Mouse (Mus musculus): ENCODE data around the gene Leng8.

DNA sequence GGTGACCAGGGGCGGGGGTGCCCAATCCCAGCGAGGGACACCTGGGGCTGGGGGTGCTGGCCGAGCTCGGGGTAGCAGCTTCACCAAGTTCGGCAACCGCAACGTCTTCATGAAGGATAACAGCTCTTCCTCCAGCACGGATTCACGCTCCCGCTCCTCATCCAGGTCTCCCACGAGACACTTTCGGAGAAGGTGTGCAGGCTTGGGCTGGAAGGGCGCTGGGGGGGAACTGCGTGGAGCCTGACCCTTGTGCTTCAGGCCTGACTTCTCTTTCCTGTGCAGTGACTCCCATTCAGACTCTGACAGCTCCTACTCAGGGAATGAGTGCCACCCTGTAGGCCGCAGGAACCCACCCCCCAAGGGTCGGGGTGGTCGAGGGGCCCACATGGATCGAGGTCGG is 6.7 kb downstream of the Leng8 start:
- TF ChIP-seq CTCF (IDR thresholded peaks at IDR 0.05; ENCODE audit: low read depth), result no peak
- TF ChIP-seq EP300 (IDR thresholded peaks at IDR 0.05; ENCODE audit: low read depth), result no peak

Data from liver, postnatal 0 days (tissue).